Comparison of ENCODE assay signal across 13 mouse cellular contexts in genomic region chr19:53059344-53060111, GRCm38 (mm10). TPM values are rescaled to one million over a fixed set of nuclear protein-coding genes. Genes with fewer than 3 reads are reported as not detected.
DNase-seq lines count a peak whose midpoint lies in the region; ATAC-seq and TF ChIP-seq lines count a peak whose summit lies in the region.
"Had no signal": no experiment of that assay in that cellular context is flagged by ENCODE, and none has a peak within 500 bp of the region (broad histone marks: within the 10 kb centered on the region; RNA-seq: fewer than 3 reads in every experiment).

No protein-coding gene starts in this region.

- no peak for ATAC-seq in embryonic facial prominence, embryonic 14.5 days (ENCODE audit: low read depth)
- ATAC-seq in liver, embryonic 13.5 days (ENCODE audit: low read depth) = peak; percentile 82
- no peak for ATAC-seq in inflammation-experienced regulatory T-cells, adult 6 months
- ATAC-seq: forebrain, embryonic 16.5 days; hindbrain, postnatal 0 days had no signal

- H3K36me3 ChIP-seq in testis, adult 2 months (ENCODE audit: control insufficient read depth, insufficient read depth, low read length) = no peaks in the 10 kb centered on the region
- H3K36me3 ChIP-seq in embryonic facial prominence, embryonic 14.5 days (ENCODE audit: control insufficient read depth, insufficient read depth, low read length) = no peaks in the 10 kb centered on the region
- no peaks in the 10 kb centered on the region for H3K36me3 ChIP-seq in liver, embryonic 13.5 days

- peak overlapping the region; percentile 32; the same call in 1 of the 2 replicates for H3K27ac ChIP-seq in testis, adult 2 months (ENCODE audit: control insufficient read depth, insufficient read depth, low read depth, low read length)
- 0 out of 2 replicates have a peak overlapping the region, but pooled peaks have one; percentile 66 for H3K27ac ChIP-seq in embryonic facial prominence, embryonic 14.5 days (replicated peaks; ENCODE audit: low read depth, low read length)
- H3K27ac ChIP-seq in liver, embryonic 13.5 days = peak overlapping the region; percentile 91
- H3K27ac ChIP-seq: hindbrain, postnatal 0 days had no signal

- H3K9ac ChIP-seq in embryonic facial prominence, embryonic 14.5 days (ENCODE audit: low read depth, low read length) = no peak overlapping the region
- peak overlapping the region; percentile 34; the same call in 1 of the 2 replicates for H3K9ac ChIP-seq in liver, embryonic 13.5 days

- no peak for TF ChIP-seq POLR2A in testis, adult 2 months (IDR thresholded peaks at IDR 0.05; ENCODE audit: control insufficient read depth, low read depth, low read length)

- H3K27me3 ChIP-seq in testis, adult 2 months (ENCODE audit: control insufficient read depth, insufficient read depth, low read length) = no peaks in the 10 kb centered on the region
- H3K27me3 ChIP-seq in embryonic facial prominence, embryonic 14.5 days (replicated peaks; ENCODE audit: control insufficient read depth, insufficient read depth, low read length) = no peaks in the 10 kb centered on the region
- H3K27me3 ChIP-seq in liver, embryonic 13.5 days = 0 out of 2 replicates have a peak, but pooled peaks cover 2% of the 10 kb centered on the region
- H3K27me3 ChIP-seq: CH12.LX had no signal

- no peak for TF ChIP-seq CTCF in testis, adult 2 months (IDR thresholded peaks at IDR 0.05; ENCODE audit: control insufficient read depth, insufficient read depth, insufficient replicate concordance, low read depth, low read length)

- H3K4me2 ChIP-seq in embryonic facial prominence, embryonic 14.5 days (ENCODE audit: low read depth, low read length) = no peak overlapping the region
- peak overlapping the region; percentile 54 for H3K4me2 ChIP-seq in liver, embryonic 13.5 days

- H3K4me1 ChIP-seq in testis, adult 2 months (ENCODE audit: control insufficient read depth, insufficient read depth, low read length) = peaks cover 7% of the 10 kb centered on the region
- H3K4me1 ChIP-seq in embryonic facial prominence, embryonic 14.5 days (ENCODE audit: control insufficient read depth, insufficient read depth, low read length) = peaks cover 20% of the 10 kb centered on the region; the same call in 1 of the 2 replicates
- H3K4me1 ChIP-seq in liver, embryonic 13.5 days (replicated peaks) = peaks cover 30% of the 10 kb centered on the region

- 84% methylated on average over 16 of the region's 16 CpGs for WGBS in embryonic facial prominence, embryonic 14.5 days
- WGBS in liver, embryonic 13.5 days (ENCODE audit: insufficient replicate concordance) = 51% methylated on average over 16 of the region's 16 CpGs

- no peak for DNase-seq in testis, postnatal 14 days (ENCODE audit: low spot score)
- DNase-seq in embryonic facial prominence, embryonic 14.5 days (ENCODE audit: low spot score) = no peak
- peak; percentile 34 for DNase-seq in liver, embryonic 13.5 days
- DNase-seq in layer of hippocampus, adult 9-11 months = no peak
- DNase-seq in left cerebral cortex, adult 18-20 months (ENCODE audit: low spot score in 2 of 2) = no peak
- DNase-seq: cerebellum, adult 11 months; gastrocnemius, postnatal 25 days; right cerebral cortex, postnatal 4 days had no signal

- H3K9me3 ChIP-seq in embryonic facial prominence, embryonic 14.5 days (ENCODE audit: control insufficient read depth, low read length) = no peaks in the 10 kb centered on the region
- H3K9me3 ChIP-seq in liver, embryonic 13.5 days (replicated peaks) = no peaks in the 10 kb centered on the region

- H3K4me3 ChIP-seq in testis, adult 2 months (ENCODE audit: control insufficient read depth, low read depth, low read length) = no peak overlapping the region
- no peak overlapping the region for H3K4me3 ChIP-seq in embryonic facial prominence, embryonic 14.5 days (ENCODE audit: low read depth, low read length)
- H3K4me3 ChIP-seq in liver, embryonic 13.5 days (replicated peaks) = no peak overlapping the region; the same call in 1 of the 2 replicates

RNA-seq across cellular contexts. Expression of gene Xpnpep1, which starts 19.5 kb away (rescaled TPM):
- polyA plus RNA-seq in testis, adult 2 months (2012; rRNA removed) = 138 and 141 TPM in 2 replicates
- 148 and 169 TPM in 2 replicates for polyA plus RNA-seq in embryonic facial prominence, embryonic 14.5 days (2014; fragmentation: Nextera tagmentation; extraction: Ambion mirVana)
- polyA plus RNA-seq in liver, embryonic 13.5 days (2015; fragmentation: Nextera tagmentation; extraction: Ambion mirVana) = 109 and 115 TPM in 2 replicates
- polyA plus RNA-seq in inflammation-experienced regulatory T-cells, adult 6 months (2017; shearing (Covaris generic)) = 10 to 100 TPM; 53.6 to 68.4 (median 60.5) TPM
- 10 to 100 TPM; 60.4 to 65.1 TPM for total RNA-seq in left cerebral cortex, adult 18-20 months (2021)

Comparison
In these comparisons a context has a peak if more than half of its experiments do, and no peak if none do; other contexts are left out.
1. H3K27ac ChIP-seq: peak in every context shown above with its lines; median percentile 91 in liver, embryonic 13.5 days; 66 in embryonic facial prominence, embryonic 14.5 days; 32 in testis, adult 2 months.